Mouse (Mus musculus): Measurements from ENCODE around the gene Arl6ip5. TPM values are rescaled to one million over a fixed set of nuclear protein-coding genes. Genes with fewer than 3 reads are reported as not detected.
A peak's percentile ranks its signal among the peaks of the same experiment; 100 is the strongest.

Arl6ip5 gene
- total RNA-seq (2021), result 100 to 1,000 TPM in 1 of 2 experiments, 10 to 100 TPM in 1; 97.3 to 105 TPM
- long read RNA-seq, experiment 1, transcript Arl6ip5-201 (3 exons, 1,442 nt), result major isoform, 45 of 47 reads
- long read RNA-seq, experiment 1, partial matches to known transcripts, result 2 of 47 reads
- long read RNA-seq, experiment 1, other reads (novel, unspliced or antisense), result 0 of 47 reads
- long read RNA-seq, experiment 2, transcript Arl6ip5-201 (3 exons, 1,442 nt), result major isoform, 33 of 39 reads
- long read RNA-seq, experiment 2, partial matches to known transcripts, result 3 of 39 reads
- long read RNA-seq, experiment 2, other reads (novel, unspliced or antisense), result 3 of 39 reads

DNA sequence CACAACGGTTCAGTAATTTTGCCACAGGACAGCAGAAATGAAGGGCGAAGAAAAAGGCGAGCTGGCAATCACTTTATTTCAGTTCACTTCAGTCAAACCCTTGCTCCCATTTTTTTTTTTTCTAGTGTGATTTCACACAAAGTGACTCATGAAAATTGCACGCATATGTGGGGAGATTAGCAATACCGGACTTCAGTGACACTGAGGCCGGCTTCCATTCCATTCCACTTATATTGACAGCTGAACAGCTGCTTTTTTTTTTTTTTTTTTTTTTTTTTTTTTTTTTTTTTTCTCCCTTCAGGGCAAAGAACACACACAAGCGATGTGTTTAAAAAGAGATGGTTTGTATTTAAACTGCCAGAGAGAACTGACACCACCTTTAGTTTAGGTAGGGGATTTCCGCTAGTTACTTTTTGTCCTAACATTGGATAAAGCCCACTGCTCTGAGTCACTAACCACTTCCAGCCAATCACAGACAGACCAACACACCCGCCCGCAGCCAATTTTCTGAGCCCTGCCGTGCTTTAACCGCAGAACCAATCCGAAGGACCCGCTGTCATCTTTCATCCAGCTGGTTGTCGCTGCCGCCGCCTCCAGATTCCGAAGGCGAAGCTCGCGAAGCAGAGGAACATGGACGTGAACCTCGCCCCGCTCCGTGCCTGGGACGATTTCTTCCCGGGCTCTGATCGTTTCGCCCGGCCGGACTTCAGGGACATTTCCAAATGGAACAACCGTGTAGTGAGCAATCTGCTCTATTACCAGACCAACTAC lies at the start of gene Arl6ip5:
Gene Arl6ip5 (plus strand): TSS at position 499 of the 771 bp plus-strand sequence.
- DNase-seq (ENCODE audit: low spot score in 2 of 2), result peak; percentile 59 to 73

GRCm38 (mm10) chr6:97175716-97176115 lies 34.8 kb upstream of the Arl6ip5 start:
- no peak for DNase-seq (ENCODE audit: low spot score in 2 of 2)

DNA sequence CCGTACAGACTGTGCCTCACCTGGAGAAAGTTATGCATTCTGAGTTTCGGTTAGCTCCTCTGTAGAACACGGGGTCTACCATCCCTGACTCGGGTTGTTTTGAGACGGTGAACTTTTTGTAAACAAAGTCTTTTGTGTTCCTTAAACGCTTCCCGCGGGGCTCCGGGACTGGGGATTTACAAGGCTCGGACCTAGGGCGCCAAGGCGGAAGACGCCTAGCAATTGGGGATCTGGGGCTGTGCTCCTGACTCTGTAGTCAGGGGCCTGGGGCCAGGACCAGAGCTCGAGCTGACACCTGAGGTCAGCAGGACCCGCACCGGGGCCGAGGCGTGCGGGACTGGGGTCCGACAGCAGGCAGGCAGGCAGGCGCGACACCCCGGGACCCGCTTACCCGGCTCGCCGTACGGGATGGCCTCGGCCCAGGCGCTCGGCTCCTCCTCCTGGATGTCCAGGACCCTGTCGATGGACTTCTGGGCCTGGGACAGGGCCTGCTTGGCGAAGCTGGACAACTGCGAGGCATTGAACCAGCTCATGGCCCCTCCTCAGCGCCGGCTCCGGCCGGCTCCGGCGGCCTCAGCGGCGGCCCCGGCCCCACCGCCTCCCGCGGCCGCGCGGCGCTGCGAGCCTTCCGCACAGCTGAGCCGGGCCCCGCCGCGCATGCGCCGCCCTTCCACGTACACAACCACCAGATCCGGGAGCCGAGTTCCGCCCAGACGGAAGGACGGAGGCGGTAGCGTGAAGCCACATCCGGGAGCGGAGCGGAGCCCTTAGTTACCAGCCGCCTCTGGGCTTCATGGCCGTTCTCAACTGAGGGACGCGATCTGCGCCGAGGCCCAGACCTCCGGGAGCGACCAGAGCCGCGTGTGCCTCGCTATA lies 31.8 kb upstream of the Arl6ip5 start, which contains the start of gene Tmf1:
Gene Tmf1 (minus strand): TSS at position 632 of the 876 bp plus-strand sequence.
- peak; percentile 80 to 87 for DNase-seq (ENCODE audit: low spot score in 2 of 2)

- no peak for DNase-seq (ENCODE audit: low spot score in 2 of 2)
These were observed 31.1 kb upstream of the Arl6ip5 start for GRCm38 (mm10) chr6:97179367-97179828.

DNA sequence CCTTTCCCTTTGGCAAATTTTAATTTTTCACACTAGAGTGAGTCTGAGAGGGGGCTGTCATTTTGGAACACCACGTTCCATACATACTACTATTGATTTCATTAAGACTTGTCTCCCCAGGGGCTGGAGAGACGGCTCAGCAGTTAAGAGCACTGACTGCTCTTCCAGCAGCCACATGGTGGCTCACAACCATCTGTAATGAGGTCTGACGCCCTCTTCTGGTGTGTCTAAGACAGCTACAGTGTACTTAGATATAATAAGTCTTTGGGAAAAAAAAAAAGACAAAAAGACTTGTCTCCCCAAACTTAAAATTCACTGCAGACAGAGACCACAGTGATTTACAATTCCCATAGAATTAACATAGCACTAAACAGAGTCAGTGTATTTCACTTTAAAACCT lies 10.1 kb upstream of the Arl6ip5 start:
- no peak for DNase-seq (ENCODE audit: low spot score in 2 of 2)

GRCm38 (mm10) chr6:97202477-97202876 lies 8.0 kb upstream of the Arl6ip5 start:
- no peak for DNase-seq (ENCODE audit: low spot score in 2 of 2)

GRCm38 (mm10) chr6:97204252-97204869 lies 6.1 kb upstream of the Arl6ip5 start:
- DNase-seq (ENCODE audit: low spot score in 2 of 2), result no peak

GRCm38 (mm10) chr6:97204952-97205351 lies 5.5 kb upstream of the Arl6ip5 start:
- DNase-seq (ENCODE audit: low spot score in 2 of 2), result no peak

GRCm38 (mm10) chr6:97205439-97205885 lies 5.0 kb upstream of the Arl6ip5 start, which contains the start of gene Uba3:
TSS of gene Uba3 (minus strand) at chr6:97205647.
- DNase-seq (ENCODE audit: low spot score in 2 of 2), result peak; percentile 99 to 100

DNA sequence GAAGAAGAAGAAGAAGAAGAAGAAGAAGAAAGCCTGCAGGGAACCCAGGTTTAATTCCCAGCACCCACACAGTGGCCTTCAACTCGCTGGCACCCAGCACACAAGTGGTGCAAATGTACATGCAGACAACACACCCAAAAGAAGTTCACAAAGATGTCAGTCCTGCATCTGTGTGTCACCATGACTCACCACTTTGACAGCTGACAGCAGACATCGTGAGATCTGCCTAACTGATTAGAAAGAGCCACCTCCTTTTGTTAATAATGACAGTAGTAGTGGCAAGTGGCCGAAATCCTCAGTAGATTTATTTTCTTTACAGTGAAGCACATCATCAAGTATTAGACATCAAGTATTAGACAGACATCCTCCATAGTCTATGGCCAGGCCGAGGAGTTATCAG lies 3.4 kb upstream of the Arl6ip5 start:
- no peak for DNase-seq (ENCODE audit: low spot score in 2 of 2)

DNA sequence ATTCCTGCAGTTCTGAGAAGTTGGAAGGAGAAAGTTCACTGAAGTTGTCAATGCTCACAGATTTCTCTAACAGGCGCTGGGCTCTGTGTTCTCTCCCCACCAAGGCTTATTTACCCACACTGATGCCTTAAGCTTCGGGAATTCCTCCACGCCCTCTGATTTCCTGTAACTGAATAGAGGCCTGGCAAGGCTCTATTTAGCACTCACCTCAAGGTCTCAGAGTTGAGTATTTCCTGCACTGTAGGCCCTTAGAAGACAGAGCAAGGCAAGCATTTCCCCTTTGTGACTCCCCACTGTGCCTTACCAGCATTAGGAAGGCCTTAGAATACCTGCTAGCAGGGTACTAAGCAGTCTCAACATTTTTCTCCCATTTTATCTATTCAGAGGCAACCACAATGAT lies 2.1 kb upstream of the Arl6ip5 start:
- no peak for DNase-seq (ENCODE audit: low spot score in 2 of 2)

- DNase-seq (ENCODE audit: low spot score in 2 of 2), result no peak
These were observed 1.3 kb upstream of the Arl6ip5 start for GRCm38 (mm10) chr6:97209201-97209600.

GRCm38 (mm10) chr6:97209751-97210150 lies 738 bp upstream of the Arl6ip5 start:
- DNase-seq (ENCODE audit: low spot score in 2 of 2), result no peak

- no peak for DNase-seq (ENCODE audit: low spot score in 2 of 2)
These were observed 593 bp downstream of the Arl6ip5 start for GRCm38 (mm10) chr6:97210962-97211601.

- DNase-seq (ENCODE audit: low spot score in 2 of 2), result no peak
These were observed 1.5 kb downstream of the Arl6ip5 start for GRCm38 (mm10) chr6:97211981-97212380.

DNA sequence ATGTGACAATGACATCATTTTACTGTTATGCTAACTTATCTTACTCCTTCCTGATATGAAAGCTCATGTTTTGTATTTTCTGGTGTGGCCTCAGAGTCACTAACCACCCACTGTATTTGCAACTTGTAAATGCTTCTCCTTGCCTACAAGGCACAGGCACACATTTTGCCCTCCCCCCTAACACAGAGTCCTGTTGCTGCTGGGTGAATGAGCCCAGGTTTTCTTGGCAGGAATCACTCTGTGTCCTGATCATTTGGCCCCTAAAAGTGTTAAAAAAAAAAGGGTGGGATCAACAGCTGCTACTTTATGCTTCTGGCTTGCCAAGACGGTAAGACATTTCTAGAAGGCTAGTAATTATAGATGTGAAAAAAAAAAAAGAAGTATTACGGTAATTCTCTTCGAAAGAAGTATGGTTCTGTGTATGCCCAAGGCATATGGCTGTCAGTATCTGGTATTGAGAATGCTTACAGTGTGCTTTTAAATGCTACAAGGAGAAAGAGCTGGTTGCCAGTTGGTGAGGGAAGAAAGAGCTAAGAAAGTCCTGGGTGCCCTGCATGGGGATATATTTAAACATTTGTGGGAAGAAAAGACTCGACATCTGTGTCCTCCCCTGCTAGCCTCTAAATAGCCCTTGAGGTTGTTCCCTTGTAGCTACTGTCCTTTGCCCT lies 5.8 kb downstream of the Arl6ip5 start:
- DNase-seq (ENCODE audit: low spot score in 2 of 2), result no peak

GRCm38 (mm10) chr6:97220672-97221071 lies 10.2 kb downstream of the Arl6ip5 start:
- no peak for DNase-seq (ENCODE audit: low spot score in 2 of 2)

GRCm38 (mm10) chr6:97221205-97222025 lies 10.9 kb downstream of the Arl6ip5 start:
- DNase-seq (ENCODE audit: low spot score in 2 of 2), result no peak

DNA sequence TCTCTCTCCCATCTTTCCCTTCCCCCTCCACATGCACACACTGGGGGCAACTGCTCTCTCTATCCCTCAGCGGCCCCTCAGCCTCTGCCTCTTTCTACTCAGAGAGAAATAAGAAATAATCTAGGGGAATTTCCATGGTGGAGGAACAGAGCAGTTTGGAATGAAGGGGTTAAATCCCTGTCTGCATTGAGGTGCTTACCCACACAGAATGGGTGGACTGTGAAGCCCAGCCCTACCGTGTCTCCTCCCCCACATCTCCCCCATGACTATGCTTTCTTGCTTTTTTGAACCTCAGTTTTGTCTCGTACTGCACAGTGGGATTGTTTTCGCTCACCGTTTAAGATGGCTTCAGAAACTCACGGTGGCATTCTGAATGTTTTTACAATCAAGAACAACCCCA lies 11.8 kb downstream of the Arl6ip5 start:
- DNase-seq (ENCODE audit: low spot score in 2 of 2), result no peak
